Mouse (Mus musculus): ENCODE data around the gene Plg.
A peak's percentile ranks its signal among the peaks of the same experiment; 100 is the strongest.

Plg gene

DNA sequence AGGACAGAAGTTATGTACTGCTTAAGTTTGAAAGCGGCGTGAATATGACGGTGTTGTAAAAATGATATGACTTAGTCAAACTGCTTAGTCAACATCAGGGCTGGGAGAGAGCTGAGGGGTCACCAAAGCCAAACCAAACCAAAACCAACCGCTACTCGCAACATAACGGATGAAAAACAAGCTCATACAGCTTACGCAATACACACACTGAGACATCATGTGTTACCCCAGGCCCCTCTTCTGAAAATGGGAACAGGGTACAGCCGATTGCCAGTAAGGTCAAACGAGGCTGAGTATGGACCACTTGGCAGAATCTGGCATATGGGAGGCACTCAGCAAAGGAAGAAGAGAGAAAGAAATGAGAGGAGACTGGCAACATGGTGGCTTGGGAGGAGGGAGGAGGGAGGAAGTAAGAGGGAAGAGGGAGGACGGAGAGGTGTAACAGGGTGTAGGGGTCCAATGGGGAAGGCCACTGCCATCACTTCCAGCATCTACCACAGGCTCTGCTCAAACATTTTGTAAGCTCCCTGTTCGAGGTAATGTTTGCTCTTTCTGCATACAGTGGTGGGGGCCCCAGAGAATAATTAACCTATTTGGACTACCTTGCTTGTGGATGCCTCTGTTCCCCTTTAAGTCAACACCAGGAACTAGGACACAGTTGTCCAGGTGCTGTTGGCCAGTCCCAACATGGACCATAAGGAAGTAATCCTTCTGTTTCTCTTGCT, at the start of gene Plg:
Plg (plus strand) TSS at position 628 of the 725 bp plus-strand sequence.
- no peak for DNase-seq (ENCODE audit: extremely low spot score)

DNA sequence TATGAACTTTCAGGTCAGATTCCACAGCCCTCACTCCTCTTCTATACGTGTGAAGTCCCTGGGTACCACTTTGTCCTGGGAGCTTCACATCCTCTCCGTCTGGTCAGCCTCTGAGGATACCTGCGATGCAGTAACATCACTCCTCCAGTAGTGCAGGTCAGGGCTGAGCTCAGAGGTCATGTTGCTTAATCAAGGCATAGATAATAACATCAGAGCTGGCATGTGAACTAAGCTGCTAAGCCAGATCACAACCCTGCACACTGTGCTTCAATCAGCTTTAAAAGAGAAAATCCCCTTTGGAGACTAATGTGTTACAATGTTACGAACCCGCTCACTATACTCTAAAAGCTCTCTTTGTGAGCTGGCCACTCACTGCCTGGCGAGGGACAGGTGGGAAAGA, 43.3 kb upstream of the Plg start:
- DNase-seq (ENCODE audit: extremely low spot score), result no peak

DNA sequence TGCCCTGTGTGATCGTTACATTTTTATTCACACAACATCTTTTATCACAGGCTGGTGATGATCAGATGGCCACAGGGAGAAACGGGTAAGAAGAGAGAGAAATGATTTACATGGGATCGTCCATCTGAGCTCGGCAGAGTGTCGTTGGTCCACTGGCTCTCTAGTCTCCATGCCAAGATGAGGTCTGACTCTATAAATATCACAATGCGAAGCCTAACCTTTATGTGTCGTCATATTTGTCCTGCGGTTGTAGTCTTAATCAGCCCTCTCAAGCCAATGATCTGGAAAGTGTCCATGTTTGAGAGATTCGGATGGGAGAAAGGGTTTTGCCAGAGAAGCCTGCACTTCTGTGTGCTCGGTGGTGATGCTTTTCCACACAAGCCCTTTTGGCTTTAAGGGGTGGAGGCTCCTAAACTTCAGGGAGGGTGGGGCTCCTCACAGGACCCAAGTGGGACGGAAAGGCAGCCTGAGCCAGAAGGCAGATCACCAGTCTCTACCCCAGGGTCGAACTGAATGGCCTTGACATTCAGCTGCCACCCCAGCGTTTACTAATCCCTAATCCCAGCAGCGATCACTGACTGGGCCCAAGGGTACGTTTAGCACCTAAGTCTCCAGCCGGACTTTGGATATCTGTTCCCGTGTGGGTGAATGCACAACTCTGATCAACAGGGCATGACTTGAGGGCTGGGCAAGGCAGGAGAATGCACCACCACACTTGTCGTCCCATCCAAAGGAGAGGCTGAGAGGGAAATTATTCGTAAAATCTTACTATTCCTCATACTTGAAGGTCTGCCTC, 42.1 kb upstream of the Plg start:
- DNase-seq (ENCODE audit: extremely low spot score), result no peak

DNA sequence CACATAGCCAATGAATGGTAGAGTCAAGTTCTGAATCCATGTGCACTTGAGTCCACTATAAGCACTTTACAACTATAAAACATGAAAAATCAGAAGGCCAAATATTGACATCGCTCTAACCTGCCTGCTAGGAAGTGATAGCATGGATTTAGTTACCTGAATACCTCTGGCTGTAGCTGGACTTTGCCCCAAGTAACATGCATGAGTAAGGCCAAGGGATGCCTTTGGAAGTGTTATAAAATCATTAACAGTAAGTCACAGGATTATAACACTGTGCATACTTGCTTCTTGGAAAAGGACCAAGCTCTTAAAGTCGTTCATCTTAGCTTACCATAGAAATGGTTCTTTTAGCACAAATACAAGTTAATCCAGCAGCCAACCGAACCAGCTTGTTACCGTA, 41.3 kb upstream of the Plg start:
- DNase-seq (ENCODE audit: extremely low spot score), result no peak

DNA sequence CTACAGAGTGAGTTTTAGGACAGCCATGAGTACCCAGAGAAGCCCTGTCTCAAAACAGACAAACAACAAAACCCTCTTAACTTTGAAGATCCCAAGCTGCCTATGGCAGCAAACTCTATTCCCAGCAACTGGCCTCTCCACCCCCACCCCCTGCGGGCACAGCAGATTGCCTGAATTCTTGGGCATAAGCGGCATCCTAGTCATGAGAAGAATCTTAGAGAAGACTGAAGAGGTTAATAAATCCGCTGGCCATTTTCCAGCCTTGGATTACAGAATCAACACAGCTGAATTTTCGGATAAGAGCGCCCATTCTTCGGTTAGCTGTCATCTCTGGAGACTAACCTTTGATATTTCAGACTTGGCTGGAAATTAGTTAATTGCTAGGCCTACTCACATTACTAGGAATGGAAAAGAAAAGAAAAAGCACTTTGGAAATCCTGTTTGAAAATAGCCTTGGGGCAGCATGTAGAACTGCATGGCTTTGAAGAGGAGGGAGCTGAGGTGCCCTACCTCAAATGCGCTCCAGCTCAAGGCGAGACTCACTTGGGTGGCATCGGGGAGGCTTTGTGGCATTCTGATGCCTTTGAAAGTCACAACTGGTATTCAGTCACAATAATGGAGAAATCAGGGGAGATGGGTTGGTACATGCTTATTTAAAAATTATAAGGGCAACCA, 34.6 kb upstream of the Plg start:
- no peak for DNase-seq (ENCODE audit: extremely low spot score)

DNA sequence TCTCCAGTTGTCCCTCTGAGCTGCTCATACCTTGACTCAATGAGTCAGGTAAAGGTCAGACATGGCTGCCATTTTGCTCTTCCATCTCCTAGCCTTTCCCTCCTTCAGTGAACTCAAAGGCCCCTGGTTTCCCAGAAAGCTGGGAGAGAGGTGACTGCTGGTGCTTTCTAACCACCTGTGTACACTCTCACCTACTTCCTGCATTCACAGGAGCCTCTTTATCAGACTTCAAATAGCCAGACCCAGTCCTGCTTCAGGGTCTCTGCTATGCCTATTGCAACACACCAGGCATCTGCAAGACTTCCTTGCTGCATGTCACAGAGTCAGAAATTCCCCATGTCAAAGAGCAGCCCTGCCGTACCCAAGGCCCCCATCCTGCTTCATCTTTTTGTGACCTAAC, 30.9 kb upstream of the Plg start:
- DNase-seq (ENCODE audit: extremely low spot score), result no peak

DNA sequence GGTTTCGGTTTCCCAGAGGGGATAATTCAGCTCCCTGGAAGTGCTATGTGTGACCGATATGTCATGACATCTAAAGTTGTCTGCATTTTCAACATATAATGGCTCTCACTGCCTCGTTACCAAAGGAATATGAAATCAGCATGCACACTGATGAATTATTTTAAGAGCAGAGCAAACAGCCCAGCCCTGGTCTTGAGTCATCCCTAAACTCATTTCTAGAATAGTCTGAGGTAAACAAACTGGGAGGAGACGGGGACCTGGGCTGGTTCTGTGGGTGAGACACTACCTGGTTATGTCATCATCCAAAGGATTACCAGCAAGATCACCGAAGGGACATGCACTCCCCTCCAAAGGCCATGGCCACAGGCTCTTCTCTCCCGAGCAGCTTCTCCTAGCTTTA, 26.8 kb upstream of the Plg start:
- no peak for DNase-seq (ENCODE audit: extremely low spot score)

DNA sequence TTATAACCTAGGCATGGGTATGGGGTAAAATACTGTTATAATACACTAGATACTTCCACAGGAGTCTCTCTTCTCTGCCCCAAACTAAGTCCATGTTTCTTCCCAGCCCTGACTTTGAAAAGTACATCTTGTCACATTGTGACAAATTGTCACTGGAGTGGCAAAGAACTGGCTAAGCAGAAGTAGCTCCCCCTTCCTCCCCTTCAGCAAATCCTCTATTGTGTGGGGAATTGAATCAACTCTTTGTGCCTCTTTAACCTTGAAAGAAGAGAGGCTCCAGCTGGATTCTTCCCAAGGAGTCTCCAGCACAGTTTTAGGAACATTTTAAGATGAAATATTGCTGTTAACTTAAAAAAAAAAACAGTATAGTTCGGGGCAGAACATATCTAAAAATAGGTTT, 25.6 kb upstream of the Plg start:
- DNase-seq (ENCODE audit: extremely low spot score), result no peak

DNA sequence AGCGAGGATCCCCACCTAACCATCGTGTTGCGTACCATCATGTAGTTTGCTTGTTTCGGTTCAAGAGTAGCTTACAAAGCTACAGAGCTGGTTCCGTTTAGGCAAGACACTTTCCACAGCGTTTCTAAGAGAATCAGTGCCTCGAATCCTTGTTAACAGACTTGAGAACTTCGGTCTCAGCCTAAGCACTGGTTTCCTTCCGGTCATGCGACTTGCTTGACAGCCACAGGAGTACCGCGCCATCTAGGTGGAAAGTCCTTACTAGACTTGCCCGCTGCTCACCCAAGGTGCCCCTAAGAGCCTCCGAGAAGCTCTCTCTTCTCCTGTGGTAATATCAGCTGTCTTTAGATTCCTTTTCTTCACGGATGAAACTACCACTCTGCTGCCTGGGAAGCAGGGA, 18.5 kb upstream of the Plg start:
- no peak for DNase-seq (ENCODE audit: extremely low spot score)

DNA sequence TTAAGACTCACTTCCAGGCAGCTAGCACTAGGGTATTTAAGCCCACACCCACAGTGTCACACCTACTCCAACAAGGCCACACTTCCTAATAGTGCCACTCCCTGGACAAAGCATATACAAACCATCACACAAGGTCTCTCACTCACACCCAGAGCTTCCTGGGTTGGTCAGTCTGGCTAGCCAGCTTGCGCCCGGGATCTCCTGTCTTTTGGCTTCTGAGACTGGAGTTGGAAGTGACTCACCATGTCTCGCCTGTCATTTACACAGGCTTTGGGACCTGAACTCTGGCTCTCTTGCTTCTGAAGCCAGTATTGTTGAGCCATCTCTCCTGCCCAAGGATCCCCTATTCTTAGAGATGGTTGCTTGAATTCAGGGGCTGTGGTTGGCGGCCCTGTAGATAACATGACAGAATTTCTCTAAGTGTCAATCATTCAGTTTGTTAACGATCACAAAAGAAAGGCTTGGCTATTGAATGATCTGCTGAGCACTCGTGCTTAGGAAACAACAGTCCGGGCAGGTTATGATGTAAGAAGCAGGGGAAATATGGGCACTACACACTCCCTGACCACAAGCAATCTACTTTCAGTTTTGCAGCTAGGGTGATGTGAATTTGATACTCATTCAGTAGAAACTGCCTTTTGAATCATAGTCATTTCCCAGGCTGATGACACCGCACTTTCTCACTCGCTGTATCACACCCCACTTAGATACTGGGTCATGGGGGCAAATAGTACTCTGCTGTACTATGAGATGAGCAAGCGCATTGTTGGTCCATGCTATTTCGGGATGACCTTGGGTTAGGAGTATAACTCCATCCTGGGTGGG, 14.6 kb upstream of the Plg start:
- no peak for DNase-seq (ENCODE audit: extremely low spot score)

DNA sequence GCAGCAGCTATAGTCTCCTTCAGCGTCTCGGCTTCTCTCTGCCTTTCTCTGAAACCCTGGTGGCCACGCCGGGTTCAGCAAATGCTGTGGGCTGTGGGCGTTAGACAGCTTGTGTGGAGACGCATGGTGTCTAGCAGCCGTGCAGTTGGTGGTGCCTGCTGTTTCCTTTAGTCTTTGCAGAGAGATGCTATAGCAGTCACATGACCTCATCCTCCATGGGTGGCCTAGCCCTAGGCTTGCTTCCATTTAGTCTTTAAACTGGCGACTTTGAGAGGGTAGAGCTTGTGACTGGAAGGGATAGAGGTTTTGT, 14.0 kb upstream of the Plg start:
- no peak for DNase-seq (ENCODE audit: extremely low spot score)

DNA sequence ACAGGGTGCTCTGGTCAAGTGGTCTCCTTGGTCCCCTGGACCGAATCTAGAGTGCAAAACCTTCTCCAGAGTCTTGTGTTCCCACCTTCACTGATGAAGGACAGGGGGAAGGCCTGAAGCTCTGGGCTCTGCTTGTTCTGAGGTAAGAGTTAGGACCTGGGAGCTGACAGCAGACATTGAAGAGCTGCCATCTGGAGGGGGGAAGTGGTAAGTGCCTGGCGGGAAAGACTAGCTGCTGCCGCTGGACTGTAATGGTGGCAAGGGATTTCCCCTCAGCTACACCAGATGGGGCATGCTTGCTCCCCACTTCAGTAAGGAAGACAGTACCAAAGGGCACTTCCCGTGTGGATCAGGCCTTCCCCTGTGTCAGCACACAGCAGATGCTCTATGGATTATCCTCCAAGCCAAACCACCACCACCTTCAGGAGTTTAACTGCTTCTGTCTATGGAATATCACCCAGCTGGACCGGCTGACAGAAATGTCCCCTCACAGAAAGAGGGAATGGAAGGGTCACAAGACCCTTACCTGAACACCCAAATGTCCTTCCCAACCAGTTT, 11.0 kb upstream of the Plg start:
- DNase-seq (ENCODE audit: extremely low spot score), result peak; percentile 63

DNA sequence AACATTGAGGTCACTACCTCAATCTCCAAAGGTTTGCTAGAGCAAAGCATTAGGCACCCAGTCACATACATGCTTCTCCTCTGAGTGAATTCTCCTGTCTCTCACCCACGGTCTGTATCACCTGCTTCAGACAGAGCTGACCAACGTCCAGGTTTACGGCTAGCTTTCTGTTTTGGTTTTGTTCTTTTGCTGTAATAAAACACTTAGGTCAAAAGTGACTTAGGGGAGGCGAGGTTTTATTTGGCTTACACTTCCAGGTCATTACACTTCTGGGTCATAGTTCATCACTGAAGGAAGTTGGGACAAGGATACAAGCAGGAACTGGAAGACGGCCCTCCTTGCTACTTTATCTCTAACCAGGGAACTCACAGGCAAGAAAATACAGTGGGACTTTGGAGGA, 9.0 kb upstream of the Plg start:
- no peak for DNase-seq (ENCODE audit: extremely low spot score)

DNA sequence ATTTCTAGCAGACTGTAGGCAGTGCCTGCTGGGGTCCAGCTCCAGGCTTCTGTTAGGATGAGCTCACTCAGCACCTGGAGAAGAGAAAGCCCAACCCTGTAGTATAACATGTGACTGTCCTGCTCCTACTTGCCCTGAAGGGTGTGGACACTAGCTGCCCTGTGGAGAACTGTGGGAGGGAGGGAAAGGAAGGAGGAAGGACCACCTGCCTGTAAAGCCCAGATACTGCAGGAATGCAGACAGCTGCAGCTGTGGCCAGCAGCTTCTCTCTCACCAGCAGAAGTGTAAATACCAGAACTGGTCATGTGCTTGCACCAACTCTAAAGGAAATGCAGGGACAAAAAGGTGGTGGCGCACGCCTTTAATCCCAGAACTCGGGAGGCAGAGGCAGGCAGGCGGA, 8.1 kb upstream of the Plg start:
- no peak for DNase-seq (ENCODE audit: extremely low spot score)

DNA sequence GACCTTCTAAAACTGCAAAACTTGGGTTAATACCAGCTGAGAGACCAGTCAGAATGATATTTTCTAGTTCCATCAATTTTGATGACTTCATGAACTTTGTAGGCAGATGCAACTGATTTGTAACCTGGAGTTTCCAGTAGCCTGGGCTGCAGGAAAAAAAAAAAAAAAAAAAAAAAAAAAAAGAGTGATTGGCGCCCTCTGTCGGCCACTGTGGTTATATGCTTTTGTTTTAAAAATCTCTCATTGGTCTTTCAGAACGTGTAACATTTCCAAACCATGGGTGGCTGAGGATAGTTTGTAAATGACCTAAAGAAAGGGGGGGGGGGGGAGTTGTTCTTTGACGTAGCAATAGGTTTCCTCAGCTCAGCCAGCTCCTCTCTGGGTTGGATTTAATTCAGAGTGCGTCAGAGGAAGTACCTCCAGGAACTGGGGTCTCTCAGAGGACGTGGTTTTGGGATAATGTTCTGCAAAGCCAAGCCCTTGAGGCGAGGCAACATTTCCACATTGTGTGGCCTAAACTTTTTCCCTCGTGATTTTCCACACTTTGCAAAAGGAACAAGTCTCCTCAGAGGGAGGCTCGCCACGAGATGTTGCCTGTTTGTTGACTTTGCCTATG, 7.0 kb upstream of the Plg start:
- DNase-seq (ENCODE audit: extremely low spot score), result peak; percentile 19

DNA sequence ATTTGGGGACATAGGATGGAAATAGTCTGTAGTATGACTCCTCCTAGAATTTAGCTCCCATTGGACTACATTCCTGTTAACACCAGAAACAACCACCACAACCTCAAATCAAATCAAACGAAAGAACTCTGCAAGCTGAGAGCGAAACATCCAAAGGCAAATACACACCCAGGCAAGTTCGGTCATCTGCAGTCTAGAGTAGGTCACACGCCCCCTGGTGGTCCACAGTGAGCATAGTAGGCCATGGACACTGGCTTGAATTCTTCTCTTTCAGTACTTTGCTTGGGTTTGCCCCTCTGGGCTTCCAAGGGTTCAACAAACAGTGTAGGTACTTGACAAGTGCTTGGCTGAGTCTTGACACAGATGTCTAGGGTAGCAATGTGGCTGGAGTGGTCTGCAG, 6.4 kb upstream of the Plg start:
- peak; percentile 55 for DNase-seq (ENCODE audit: extremely low spot score)

DNA sequence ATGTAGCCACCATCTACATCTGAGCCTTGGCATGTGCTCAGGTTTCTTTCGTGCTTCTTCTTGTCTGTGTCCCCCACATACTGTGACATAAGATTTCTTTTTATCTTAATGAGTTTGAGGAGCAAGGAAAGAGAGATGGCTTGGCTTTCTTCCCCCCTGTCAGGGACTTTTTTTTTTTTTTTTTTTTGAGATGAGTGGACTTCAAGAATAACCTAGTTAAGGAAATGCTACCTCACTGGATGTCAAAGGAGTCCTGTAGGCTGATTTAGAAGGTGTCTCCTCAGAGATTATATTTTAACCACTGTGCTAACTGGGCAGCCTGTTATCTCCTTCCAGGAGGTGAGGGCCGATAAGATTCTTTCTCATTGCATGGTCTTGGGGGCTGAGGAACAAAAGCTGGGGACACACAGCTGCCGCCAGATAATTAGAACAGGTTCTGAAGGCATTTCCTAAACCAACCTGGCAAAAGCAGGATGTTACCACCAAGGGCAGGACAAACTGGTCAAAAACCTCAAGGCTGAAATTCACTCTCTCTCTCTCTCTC, 4.7 kb upstream of the Plg start:
- no peak for DNase-seq (ENCODE audit: extremely low spot score)

DNA sequence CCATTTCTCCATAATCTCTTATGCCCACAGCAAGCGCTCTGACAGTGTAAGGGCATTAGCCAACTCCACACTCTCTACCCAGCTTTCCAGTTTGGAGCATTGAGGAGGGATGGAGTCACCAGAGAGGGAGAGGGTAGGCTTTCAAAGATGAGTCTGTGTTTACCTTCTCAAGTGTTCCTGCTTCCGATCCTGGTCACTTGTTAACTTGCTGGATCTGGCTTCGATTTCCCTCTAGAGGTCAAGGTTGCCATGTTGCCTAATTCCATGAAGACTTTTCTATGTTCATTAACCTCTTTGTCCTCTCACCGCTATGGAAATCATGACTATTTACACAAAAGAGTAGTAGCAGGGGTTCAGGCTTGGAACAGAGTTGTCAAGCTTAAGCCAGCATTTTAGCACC, 1.9 kb downstream of the Plg start:
- no peak for DNase-seq (ENCODE audit: extremely low spot score)

DNA sequence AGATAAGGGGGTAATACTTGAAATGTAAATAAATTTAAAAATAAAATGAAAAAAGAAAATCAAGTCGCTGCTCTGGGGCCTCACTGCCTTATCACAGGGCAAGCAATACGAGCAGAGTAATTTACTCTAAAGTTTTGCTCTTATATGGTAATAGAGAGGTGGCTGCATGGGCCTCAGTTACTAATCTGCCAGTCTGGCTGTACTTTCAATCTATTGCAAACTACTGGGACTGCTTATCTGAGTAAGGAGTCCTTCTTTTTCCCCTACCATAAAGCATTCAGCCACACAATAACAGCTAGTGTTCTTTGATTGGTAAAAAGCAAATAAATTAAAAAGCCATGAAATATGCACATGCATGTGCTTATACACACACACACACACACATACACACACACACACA, 3.2 kb downstream of the Plg start:
- no peak for DNase-seq (ENCODE audit: extremely low spot score)

DNA sequence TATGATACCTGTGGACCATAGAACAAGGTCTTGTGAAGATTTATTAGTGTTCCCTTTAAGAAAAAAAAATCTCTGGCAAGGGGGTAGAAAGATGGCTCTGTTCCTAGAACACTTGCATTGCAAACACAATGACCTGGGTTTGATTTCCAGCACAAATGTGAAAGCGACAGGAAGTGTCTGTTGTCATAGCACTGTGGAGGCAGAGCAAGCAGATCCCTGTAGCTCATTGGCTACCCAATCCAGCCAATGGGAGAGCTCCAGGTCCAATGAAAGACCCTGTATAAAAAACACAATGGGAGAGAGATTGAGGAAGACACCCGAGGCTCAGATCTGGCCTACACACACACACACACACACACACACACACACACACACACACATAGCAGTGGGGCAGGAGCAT, 4.1 kb downstream of the Plg start:
- no peak for DNase-seq (ENCODE audit: extremely low spot score)

Measured in embryo, embryonic 9.5 days (tissue).